Mouse (Mus musculus) neutrophil, adult 83 days (primary cell): ENCODE results near the gene Dppa5a. TPM values are rescaled to one million over a fixed set of nuclear protein-coding genes. Genes with fewer than 3 reads are reported as not detected.

Experiments used
- total RNA-seq, 2 experiments: library from RNA; stranded (reverse); gene quantifications; one replicate each; pipeline ENCODE4 v1.2.4; 2023

The Dppa5a gene
- total RNA-seq = not detected

GRCm38 (mm10) chr9:78367959-78368358 lies at the start of gene Dppa5a:
Gene Dppa5a (minus strand): TSS chr9:78368177.

GRCm38 (mm10) chr9:78395630-78396351 lies 27.8 kb upstream of the Dppa5a start, which contains the start of gene Ddx43:
Gene Ddx43 (plus strand): TSS chr9:78395777.

GRCm38 (mm10) chr9:78378113-78378785 lies 10.3 kb upstream of the Dppa5a start, which contains the start of gene Ooep:
Gene Ooep (minus strand): TSS chr9:78378725.

GRCm38 (mm10) chr9:78355611-78356010 lies 12.4 kb downstream of the Dppa5a start, which contains the start of gene Gsta2:
Gene Gsta2 (minus strand): TSS chr9:78355788.

GRCm38 (mm10) chr9:78327289-78327688 lies 40.7 kb downstream of the Dppa5a start, which contains the start of gene Omt2b:
Gene Omt2b (plus strand): TSS chr9:78327589.

Other genes with a start within 250 kb of the Dppa5a start
- 1 to 10 TPM; 1.7 to 2.2 TPM for gene Gsta4, start 185.4 kb downstream of the Dppa5a start, total RNA-seq
- gene Gsta1, start 137.5 kb downstream of the Dppa5a start, total RNA-seq = not detected
- not detected for gene Gm3776, start 111.0 kb downstream of the Dppa5a start, total RNA-seq
- not detected for gene Gm10639, start 78.3 kb downstream of the Dppa5a start, total RNA-seq
- not detected for gene Omt2a, start 53.4 kb downstream of the Dppa5a start, total RNA-seq
- gene Omt2b, start 40.6 kb downstream of the Dppa5a start, total RNA-seq = not detected
- gene Gsta2, start 12.4 kb downstream of the Dppa5a start, total RNA-seq = not detected
- not detected for gene Ooep, start 10.5 kb upstream of the Dppa5a start, total RNA-seq
- gene Ddx43, start 27.6 kb upstream of the Dppa5a start, total RNA-seq = not detected
- gene Cgas, start 75.1 kb upstream of the Dppa5a start, total RNA-seq = 1 to 10 TPM; 7.9 to 9.1 TPM
- gene Mto1, start 80.0 kb upstream of the Dppa5a start, total RNA-seq = 10 to 100 TPM; 13.8 to 17.5 TPM
- gene Gm17324, start 80.6 kb upstream of the Dppa5a start, total RNA-seq = not detected
- gene Eef1a1, start 121.0 kb upstream of the Dppa5a start, total RNA-seq = 1,000 to 10,000 TPM; 3,507 to 3,694 TPM
- 1 to 10 TPM; 6.1 to 6.2 TPM for gene Slc17a5, start 219.9 kb upstream of the Dppa5a start, total RNA-seq
- under 1 TPM; 0.50 to 0.90 TPM for gene Cd109, start 247.4 kb upstream of the Dppa5a start, total RNA-seq